Mouse (Mus musculus): Measurements from ENCODE around the gene Vps37c. TPM values are rescaled to one million over a fixed set of nuclear protein-coding genes. Genes with fewer than 3 reads are reported as not detected.

The Vps37c gene
- polyA plus RNA-seq, 1 experiment, result 14.8 TPM

- TF ChIP-seq POLR2A (IDR thresholded peaks at IDR 0.05; ENCODE audit: low read depth, low read length) (no peak), CTCF (IDR thresholded peaks at IDR 0.05; ENCODE audit: borderline replicate concordance, insufficient read depth, low read length) (no peak)
- Histone ChIP-seq H3K4me1 (ENCODE audit: control insufficient read depth, insufficient read depth, low read length) (no peaks in the 10 kb centered on the region), H3K4me3 (ENCODE audit: insufficient read depth, low read length) (no peak overlapping the region), H3K27ac (ENCODE audit: insufficient read depth, low read length) (no peak overlapping the region)
Measured at GRCm38 (mm10) chr19:10759525-10759924, 71.0 kb downstream of the Vps37c start.

- Histone ChIP-seq H3K27ac (ENCODE audit: insufficient read depth, low read length) (no peak overlapping the region), H3K4me1 (ENCODE audit: control insufficient read depth, insufficient read depth, low read length) (no peaks in the 10 kb centered on the region), H3K4me3 (ENCODE audit: insufficient read depth, low read length) (no peak overlapping the region)
- TF ChIP-seq POLR2A (IDR thresholded peaks at IDR 0.05; ENCODE audit: low read depth, low read length), result no peak
- TF ChIP-seq CTCF (IDR thresholded peaks at IDR 0.05; ENCODE audit: borderline replicate concordance, insufficient read depth, low read length), result no peak
Measured at GRCm38 (mm10) chr19:10759983-10760831, 71.7 kb downstream of the Vps37c start.

GRCm38 (mm10) chr19:10761794-10762415 is 73.4 kb downstream of the Vps37c start:
- H3K4me1 ChIP-seq (ENCODE audit: control insufficient read depth, insufficient read depth, low read length), result no peaks in the 10 kb centered on the region
- TF ChIP-seq POLR2A (IDR thresholded peaks at IDR 0.05; ENCODE audit: low read depth, low read length), result no peak
- no peak for TF ChIP-seq CTCF (IDR thresholded peaks at IDR 0.05; ENCODE audit: borderline replicate concordance, insufficient read depth, low read length)
- no peak overlapping the region for H3K4me3 ChIP-seq (ENCODE audit: insufficient read depth, low read length)
- H3K27ac ChIP-seq (ENCODE audit: insufficient read depth, low read length), result no peak overlapping the region

- TF ChIP-seq CTCF (IDR thresholded peaks at IDR 0.05; ENCODE audit: borderline replicate concordance, insufficient read depth, low read length) (no peak), POLR2A (IDR thresholded peaks at IDR 0.05; ENCODE audit: low read depth, low read length) (no peak)
- H3K4me1 ChIP-seq (ENCODE audit: control insufficient read depth, insufficient read depth, low read length), result no peaks in the 10 kb centered on the region
- H3K27ac ChIP-seq (ENCODE audit: insufficient read depth, low read length), result no peak overlapping the region
- H3K4me3 ChIP-seq (ENCODE audit: insufficient read depth, low read length), result no peak overlapping the region
Measured at GRCm38 (mm10) chr19:10762468-10762867, 73.9 kb downstream of the Vps37c start.

- Histone ChIP-seq H3K4me3 (ENCODE audit: insufficient read depth, low read length) (no peak overlapping the region), H3K4me1 (ENCODE audit: control insufficient read depth, insufficient read depth, low read length) (no peaks in the 10 kb centered on the region), H3K27ac (ENCODE audit: insufficient read depth, low read length) (no peak overlapping the region)
- no peak for TF ChIP-seq CTCF (IDR thresholded peaks at IDR 0.05; ENCODE audit: borderline replicate concordance, insufficient read depth, low read length)
- no peak for TF ChIP-seq POLR2A (IDR thresholded peaks at IDR 0.05; ENCODE audit: low read depth, low read length)
Measured at GRCm38 (mm10) chr19:10763381-10764031, 75.0 kb downstream of the Vps37c start.

Other genes starting within 250 kb of the Vps37c start
- not detected in 2 replicates for gene Lrrc10b, start 231.3 kb upstream of the Vps37c start, polyA plus RNA-seq (2011; ENCODE audit: insufficient read length, low read depth, missing spikeins)
- not detected in 2 replicates for gene Ppp1r32, start 205.8 kb upstream of the Vps37c start, polyA plus RNA-seq (2011; ENCODE audit: insufficient read length, low read depth, missing spikeins)
- gene Cpsf7, start 163.5 kb upstream of the Vps37c start, polyA plus RNA-seq (2011; ENCODE audit: insufficient read length, low read depth, missing spikeins), result 50.6 and 70.6 TPM in 2 replicates
- 53.1 and 66.4 TPM in 2 replicates for gene Sdhaf2, start 162.6 kb upstream of the Vps37c start, polyA plus RNA-seq (2011; ENCODE audit: insufficient read length, low read depth, missing spikeins)
- 13.0 and 15.6 TPM in 2 replicates for gene Tmem216, start 132.5 kb upstream of the Vps37c start, polyA plus RNA-seq (2011; ENCODE audit: insufficient read length, low read depth, missing spikeins)
- 19.7 and 20.5 TPM in 2 replicates for gene Cyb561a3, start 111.6 kb upstream of the Vps37c start, polyA plus RNA-seq (2011; ENCODE audit: insufficient read length, low read depth, missing spikeins)
- gene Tmem138, start 111.4 kb upstream of the Vps37c start, polyA plus RNA-seq (2011; ENCODE audit: insufficient read length, low read depth, missing spikeins), result 21.1 and 22.8 TPM in 2 replicates
- 545 and 617 TPM in 2 replicates for gene Ddb1, start 83.4 kb upstream of the Vps37c start, polyA plus RNA-seq (2011; ENCODE audit: insufficient read length, low read depth, missing spikeins)
- gene Tkfc, start 83.1 kb upstream of the Vps37c start, polyA plus RNA-seq (2011; ENCODE audit: insufficient read length, low read depth, missing spikeins), result 19.8 and 24.0 TPM in 2 replicates
- gene Vwce, start 54.5 kb upstream of the Vps37c start, polyA plus RNA-seq (2011; ENCODE audit: insufficient read length, low read depth, missing spikeins), result 0.70 and 1.1 TPM in 2 replicates
- not detected in 2 replicates for gene Pga5, start 10.7 kb upstream of the Vps37c start, polyA plus RNA-seq (2011; ENCODE audit: insufficient read length, low read depth, missing spikeins)
- not detected in 2 replicates for gene Cd5, start 50.3 kb downstream of the Vps37c start, polyA plus RNA-seq (2011; ENCODE audit: insufficient read length, low read depth, missing spikeins)
- gene Cd6, start 141.3 kb downstream of the Vps37c start, polyA plus RNA-seq (2011; ENCODE audit: insufficient read length, low read depth, missing spikeins), result not detected in 2 replicates
- 0.53 and 2.1 TPM in 2 replicates for gene Slc15a3, start 151.0 kb downstream of the Vps37c start, polyA plus RNA-seq (2011; ENCODE audit: insufficient read length, low read depth, missing spikeins)
- 29.6 and 37.5 TPM in 2 replicates for gene Tmem132a, start 181.2 kb downstream of the Vps37c start, polyA plus RNA-seq (2011; ENCODE audit: insufficient read length, low read depth, missing spikeins)
- 50.6 and 59.9 TPM in 2 replicates for gene Tmem109, start 193.3 kb downstream of the Vps37c start, polyA plus RNA-seq (2011; ENCODE audit: insufficient read length, low read depth, missing spikeins)
- 115 TPM in 2 replicates for gene Prpf19, start 206.5 kb downstream of the Vps37c start, polyA plus RNA-seq (2011; ENCODE audit: insufficient read length, low read depth, missing spikeins)
- gene Zp1, start 231.9 kb downstream of the Vps37c start, polyA plus RNA-seq (2011; ENCODE audit: insufficient read length, low read depth, missing spikeins), result not detected in 2 replicates
- not detected in 2 replicates for gene Ptgdr2, start 248.4 kb downstream of the Vps37c start, polyA plus RNA-seq (2011; ENCODE audit: insufficient read length, low read depth, missing spikeins)

Measured in embryonic fibroblast, embryonic 13.5 days (primary cell).